Mouse (Mus musculus) gastrocnemius, adult 2 months (tissue): ENCODE data around the gene 1110051M20Rik. TPM values are rescaled to one million over a fixed set of nuclear protein-coding genes. Genes with fewer than 3 reads are reported as not detected.
A peak's percentile ranks its signal among the peaks of the same experiment; 100 is the strongest.

Experiments
- DNase-seq: peaks from one replicate; pipeline ENCODE4 v3.0.0; 2022
- H3K27ac ChIP-seq: fragments of 200-600 bp; 2 replicates; pipeline ENCODE4 v1.8.1; 2022; ENCODE audit warnings: mild to moderate bottlenecking
- H3K4me3 ChIP-seq: fragments of 200-600 bp; 2 replicates; pipeline ENCODE4 v1.8.1; 2022; ENCODE audit warnings: mild to moderate bottlenecking, moderate library complexity
- CTCF ChIP-seq: fragments of 200-600 bp; IDR thresholded peaks from 2 replicates; pipeline ENCODE4 v1.8.1; 2022; ENCODE audit warnings: antibody characterized with exemption, mild to moderate bottlenecking, moderate library complexity
- intact Hi-C: fragments of 180-260 bp; cut with DNase I; formaldehyde crosslinking; loops from one replicate; pipeline ENCODE4 v1.15.1; 2025
- total RNA-seq, 2 experiments: library from RNA; stranded (reverse); gene quantifications; 2 replicates each; pipeline ENCODE4 v1.2.3; 2021

The 1110051M20Rik gene
- total RNA-seq, 2 experiments from 2014 or later: 13.4 to 20.0 TPM

- Histone ChIP-seq H3K4me3 (peak overlapping the region; percentile 87), H3K27ac (peak overlapping the region; percentile 91)
- intact Hi-C loops: loop anchor here (2.0 kb wide), 1 partner anchor 24 kb away; no protein-coding TSS in a partner anchor
- TF ChIP-seq CTCF: no peak
- no peak for DNase-seq
Measured at GRCm38 (mm10) chr2:91456491-91457100, 12.1 kb upstream of the 1110051M20Rik start.

DNA sequence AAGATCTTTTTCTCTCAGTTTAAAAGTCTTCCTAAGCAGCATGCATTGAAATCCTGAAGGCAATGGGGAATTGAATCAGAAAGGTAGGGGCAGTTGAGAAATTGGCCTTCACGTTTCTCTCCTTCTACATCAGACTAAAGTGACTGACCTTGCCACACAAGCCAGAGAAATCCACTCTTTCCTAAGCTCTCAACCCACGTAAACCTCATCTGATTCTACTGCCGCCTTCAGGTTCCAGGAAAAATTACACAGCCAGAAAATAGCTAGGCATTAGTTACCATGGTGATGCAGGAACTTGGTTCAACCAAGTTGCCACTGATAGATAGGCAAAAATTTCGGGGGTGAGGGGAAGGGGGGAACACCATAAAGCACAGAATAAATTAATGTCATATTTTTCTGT is 11.3 kb upstream of the 1110051M20Rik start:
- Histone ChIP-seq H3K27ac (no peak overlapping the region), H3K4me3 (no peak overlapping the region)
- TF ChIP-seq CTCF: peak; percentile 71
- intact Hi-C loops: loop anchor here (2.0 kb wide), 1 partner anchor 25 kb away; no protein-coding TSS in a partner anchor
- DNase-seq: no peak

DNA sequence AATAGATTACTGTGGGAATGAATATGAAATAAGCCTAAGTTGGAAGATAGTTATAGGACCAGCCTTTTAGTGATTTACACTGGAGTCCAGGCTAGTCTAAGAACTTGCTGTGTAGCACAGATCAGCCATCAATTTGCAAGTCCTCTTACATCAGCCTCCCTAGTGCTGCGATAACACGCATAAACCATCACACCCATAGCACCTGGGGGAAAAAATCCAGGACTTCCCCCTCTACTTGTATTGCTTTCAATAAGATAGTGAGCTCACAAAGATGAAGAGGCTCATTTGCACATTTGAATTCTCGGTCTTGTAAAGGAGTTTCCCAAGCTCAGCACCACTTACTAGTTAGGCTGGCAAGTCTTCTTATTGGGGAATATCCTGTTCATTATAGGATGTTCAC is 9.9 kb upstream of the 1110051M20Rik start:
- Histone ChIP-seq H3K4me3 (no peak overlapping the region), H3K27ac (no peak overlapping the region)
- DNase-seq: no peak
- intact Hi-C loops: no loop called here
- TF ChIP-seq CTCF: no peak

GRCm38 (mm10) chr2:91453231-91454075 is 8.9 kb upstream of the 1110051M20Rik start:
- intact Hi-C loops: no loop called here
- TF ChIP-seq CTCF: no peak
- no peak overlapping the region for H3K27ac ChIP-seq
- no peak overlapping the region for H3K4me3 ChIP-seq
- no peak for DNase-seq

- intact Hi-C loops: no loop called here
- peak; percentile 28 for DNase-seq
- no peak for TF ChIP-seq CTCF
- Histone ChIP-seq H3K27ac (no peak overlapping the region; the same call in 1 of the 2 replicates), H3K4me3 (no peak overlapping the region)
Measured at GRCm38 (mm10) chr2:91452658-91453057, 8.2 kb upstream of the 1110051M20Rik start.

GRCm38 (mm10) chr2:91450316-91450715 is 5.8 kb upstream of the 1110051M20Rik start:
- no peak for DNase-seq
- intact Hi-C loops: no loop called here
- Histone ChIP-seq H3K4me3 (no peak overlapping the region), H3K27ac (no peak overlapping the region)
- TF ChIP-seq CTCF: no peak

GRCm38 (mm10) chr2:91449662-91450061 is 5.2 kb upstream of the 1110051M20Rik start:
- intact Hi-C loops: no loop called here
- no peak for DNase-seq
- TF ChIP-seq CTCF: no peak
- H3K4me3 ChIP-seq: no peak overlapping the region
- H3K27ac ChIP-seq: no peak overlapping the region

DNA sequence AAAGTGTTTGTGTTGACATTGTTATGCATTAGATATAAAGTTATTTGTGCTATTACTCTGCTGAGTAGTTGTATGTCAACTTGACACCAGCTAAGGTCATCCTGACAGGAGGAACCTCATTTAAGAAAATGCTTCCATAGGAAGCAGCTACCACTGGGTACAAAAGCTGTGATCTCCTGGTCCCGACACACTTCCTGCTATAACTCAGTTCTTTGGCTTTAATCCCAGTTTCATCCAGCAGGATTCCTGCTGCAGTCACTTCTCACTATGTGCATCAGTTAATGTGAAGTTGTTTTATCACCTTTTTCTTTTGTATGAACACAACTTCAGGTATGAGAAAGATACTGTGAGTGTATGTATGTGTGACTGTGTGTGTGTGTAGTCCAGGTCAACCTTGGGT is 2.3 kb downstream of the 1110051M20Rik start:
- DNase-seq: no peak
- no peak for TF ChIP-seq CTCF
- H3K27ac ChIP-seq: no peak overlapping the region
- no peak overlapping the region for H3K4me3 ChIP-seq
- intact Hi-C loops: no loop called here

- Histone ChIP-seq H3K27ac (no peak overlapping the region), H3K4me3 (no peak overlapping the region)
- intact Hi-C loops: no loop called here
- no peak for DNase-seq
- no peak for TF ChIP-seq CTCF
Measured at GRCm38 (mm10) chr2:91441715-91442114, 2.8 kb downstream of the 1110051M20Rik start.

DNA sequence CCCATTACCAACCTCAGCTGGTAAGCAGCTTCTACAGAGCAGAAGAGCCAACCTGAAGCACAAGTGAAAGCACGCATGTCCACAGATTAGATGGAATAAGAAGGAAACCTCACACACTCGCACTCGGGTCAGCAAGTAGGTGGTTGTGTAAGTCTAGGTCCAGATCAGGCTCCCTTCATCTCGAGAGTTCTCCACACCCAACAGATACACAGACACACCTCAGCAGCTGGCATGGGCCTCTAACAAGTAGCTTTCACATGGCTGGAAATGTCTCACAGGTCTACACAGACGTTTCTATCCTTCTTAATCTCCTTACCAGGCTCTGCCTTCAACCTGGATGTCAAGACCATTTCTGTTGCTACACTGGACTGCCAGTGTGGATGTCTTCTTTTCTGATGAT is 3.8 kb downstream of the 1110051M20Rik start:
- H3K27ac ChIP-seq: no peak overlapping the region
- no peak for TF ChIP-seq CTCF
- no peak for DNase-seq
- no peak overlapping the region for H3K4me3 ChIP-seq
- intact Hi-C loops: no loop called here

DNA sequence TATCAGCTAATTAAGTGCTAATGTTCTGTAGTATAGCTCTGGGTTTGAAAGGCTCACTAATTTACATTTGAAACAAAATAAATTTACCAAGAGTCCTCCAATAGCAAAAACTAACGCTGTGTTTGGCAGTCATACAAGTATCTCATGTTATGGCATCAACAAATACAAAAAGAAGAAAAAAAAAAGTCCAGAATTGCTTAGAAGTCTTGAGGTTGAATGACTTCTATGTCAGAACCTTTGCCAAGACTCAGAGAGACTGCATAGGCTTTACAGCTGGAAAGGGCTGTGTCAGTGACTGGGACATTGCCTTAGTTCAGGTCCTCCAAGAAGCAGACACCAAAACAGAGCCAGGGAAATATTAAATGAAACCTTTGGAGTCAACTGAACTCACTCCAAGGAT is 4.6 kb downstream of the 1110051M20Rik start:
- no peak for TF ChIP-seq CTCF
- Histone ChIP-seq H3K27ac (no peak overlapping the region), H3K4me3 (no peak overlapping the region)
- no peak for DNase-seq
- intact Hi-C loops: no loop called here

- TF ChIP-seq CTCF: no peak
- H3K27ac ChIP-seq: no peak overlapping the region
- DNase-seq: no peak
- intact Hi-C loops: no loop called here
- no peak overlapping the region for H3K4me3 ChIP-seq
Measured at GRCm38 (mm10) chr2:91439271-91439670, 5.2 kb downstream of the 1110051M20Rik start.

DNA sequence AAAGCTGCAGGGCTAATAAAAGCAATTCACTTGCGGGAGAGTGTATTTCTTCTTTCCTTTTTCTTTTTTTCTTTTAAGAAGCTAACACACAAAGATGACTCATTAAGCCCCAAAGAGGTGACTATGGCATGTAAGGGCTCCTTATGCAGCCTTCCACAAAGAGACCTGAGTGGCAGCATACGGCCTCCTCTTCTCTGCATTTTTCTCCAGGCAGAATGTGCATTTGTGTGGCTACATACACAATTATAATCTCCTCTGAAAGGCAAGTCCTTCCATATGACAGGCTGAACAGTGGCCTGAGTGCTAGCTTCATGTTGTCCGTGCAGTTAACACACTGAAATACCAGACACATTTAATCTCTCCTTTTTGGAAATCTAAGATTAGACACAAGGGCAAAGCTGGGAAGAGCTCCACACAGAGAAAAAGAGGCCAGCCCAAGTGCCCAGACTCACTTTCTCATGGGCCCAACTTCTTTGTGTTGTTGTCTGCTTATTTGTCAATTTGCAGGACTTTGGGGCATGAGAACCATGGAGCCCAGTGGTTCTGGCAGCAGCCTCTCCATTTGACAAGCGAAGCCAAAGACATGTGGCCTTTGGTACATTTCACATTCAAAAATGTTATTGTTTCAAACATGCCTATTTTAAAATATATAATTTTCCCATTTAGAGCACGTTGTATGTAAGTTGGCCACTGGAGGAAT is 7.2 kb downstream of the 1110051M20Rik start:
- TF ChIP-seq CTCF: no peak
- Histone ChIP-seq H3K4me3 (no peak overlapping the region), H3K27ac (peak overlapping the region; percentile 38)
- DNase-seq: no peak
- intact Hi-C loops: no loop called here
